Mouse (Mus musculus): ENCODE results near the gene Cpb2. TPM values are rescaled to one million over a fixed set of nuclear protein-coding genes. Genes with fewer than 3 reads are reported as not detected.

The Cpb2 gene
- total and polyA plus RNA-seq, 3 experiments = not detected

DNA sequence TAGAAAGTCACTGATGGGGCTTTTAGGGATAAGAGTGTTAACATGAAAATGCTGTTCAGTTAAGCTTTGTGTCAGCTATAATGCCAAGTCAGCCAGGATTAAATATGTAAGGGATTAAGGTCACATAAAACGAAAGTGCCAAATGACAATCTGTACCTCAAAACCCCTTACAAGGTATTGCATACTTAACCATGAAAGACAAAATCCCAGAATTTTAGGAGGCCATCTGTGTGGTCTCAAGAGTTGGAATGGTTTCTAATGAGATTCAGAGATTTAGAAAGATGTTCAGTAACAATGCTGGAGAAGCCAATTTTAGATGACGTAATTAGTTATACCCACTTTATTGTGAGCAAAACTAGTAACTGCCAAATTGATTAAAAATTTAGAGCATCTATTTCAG is 72.4 kb downstream of the Cpb2 start:
- no peak overlapping the region for H3K27ac ChIP-seq (ENCODE audit: control insufficient read depth, low read depth, low read length)
- H3K9ac ChIP-seq (ENCODE audit: control insufficient read depth, low read depth, low read length, poor library complexity, severe bottlenecking) = no peak overlapping the region
- H3K36me3 ChIP-seq (ENCODE audit: control insufficient read depth in 1 of 2, insufficient read depth in 2 of 2, low read length in 2 of 2) = peaks cover 0 to 19% of the 10 kb centered on the region in 2 experiments; a peak in 2 of 4 replicates
- H3K9me3 ChIP-seq (replicated peaks; ENCODE audit: insufficient read depth, low read length) = no peaks in the 10 kb centered on the region
- no peak for TF ChIP-seq JUND (IDR thresholded peaks at IDR 0.05; ENCODE audit: low read depth, low read length)
- no peak for TF ChIP-seq ETS1 (IDR thresholded peaks at IDR 0.05; ENCODE audit: low read depth, low read length)
- no peak for TF ChIP-seq ZNF384 (IDR thresholded peaks at IDR 0.05; ENCODE audit: low read depth, low read length)
- no peak for TF ChIP-seq GATA1 (IDR thresholded peaks at IDR 0.05; ENCODE audit: low read depth, low read length)
- no peak for TF ChIP-seq MEF2A (IDR thresholded peaks at IDR 0.05; ENCODE audit: extremely low read depth, insufficient replicate concordance, low read depth, low read length, poor library complexity, severe bottlenecking)
- TF ChIP-seq SIN3A (IDR thresholded peaks at IDR 0.05; ENCODE audit: low read length) = no peak
- no peak for TF ChIP-seq ZC3H11A (IDR thresholded peaks at IDR 0.05; ENCODE audit: low read depth, low read length)
- TF ChIP-seq MAZ (IDR thresholded peaks at IDR 0.05; ENCODE audit: low read depth, low read length) = no peak
- TF ChIP-seq POLR2AphosphoS5 (IDR thresholded peaks at IDR 0.05; ENCODE audit: borderline replicate concordance, low read depth, low read length) = no peak
- H3K79me2 ChIP-seq (ENCODE audit: control insufficient read depth, insufficient read depth, low read length, poor library complexity) = no peaks in the 10 kb centered on the region
- no peak overlapping the region for H3K4me3 ChIP-seq (ENCODE audit: control insufficient read depth in 1 of 2, insufficient read depth in 1 of 2, low read depth in 2 of 2, low read length in 2 of 2)
- no peaks in the 10 kb centered on the region for H3K4me1 ChIP-seq (ENCODE audit: control insufficient read depth in 1 of 2, insufficient read depth in 2 of 2, low read length in 2 of 2)
- no peaks in the 10 kb centered on the region; a peak in 1 of 4 replicates for H3K27me3 ChIP-seq (ENCODE audit: control insufficient read depth in 1 of 2, insufficient read depth in 2 of 2, low read length in 2 of 2)
- DNase-seq (ENCODE audit: low read depth, low spot score) = no peak

DNA sequence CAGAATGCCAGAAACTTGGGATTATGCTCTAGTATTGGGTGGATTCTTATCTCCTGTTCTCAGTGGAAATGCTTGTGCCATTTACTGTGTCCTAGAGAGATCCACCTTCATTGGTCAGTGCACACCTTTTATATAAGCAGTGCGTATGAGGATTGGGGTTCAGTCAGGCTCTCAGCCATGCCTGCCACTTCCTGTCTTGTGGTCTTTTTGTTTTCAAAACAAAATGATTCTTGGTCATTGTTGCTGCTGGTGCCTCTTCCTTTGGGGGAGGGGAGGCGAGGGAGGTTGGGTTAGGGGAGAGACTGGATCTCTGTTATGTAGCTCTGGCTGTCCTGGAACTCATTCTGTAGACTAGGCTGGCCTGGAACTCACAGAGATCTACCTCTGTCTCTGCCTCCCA is 76.6 kb downstream of the Cpb2 start:
- Histone ChIP-seq H3K79me2 (ENCODE audit: control insufficient read depth, insufficient read depth, low read length, poor library complexity) (no peaks in the 10 kb centered on the region), H3K4me3 (ENCODE audit: control insufficient read depth in 1 of 2, insufficient read depth in 1 of 2, low read depth in 2 of 2, low read length in 2 of 2) (no peak overlapping the region), H3K9ac (ENCODE audit: control insufficient read depth, low read depth, low read length, poor library complexity, severe bottlenecking) (no peak overlapping the region), H3K27ac (ENCODE audit: control insufficient read depth, low read depth, low read length) (no peak overlapping the region), H3K9me3 (replicated peaks; ENCODE audit: insufficient read depth, low read length) (no peaks in the 10 kb centered on the region), H3K27me3 (ENCODE audit: control insufficient read depth in 1 of 2, insufficient read depth in 2 of 2, low read length in 2 of 2) (no peaks in the 10 kb centered on the region), H3K4me1 (ENCODE audit: control insufficient read depth in 1 of 2, insufficient read depth in 2 of 2, low read length in 2 of 2) (no peaks in the 10 kb centered on the region), H3K36me3 (ENCODE audit: control insufficient read depth in 1 of 2, insufficient read depth in 2 of 2, low read length in 2 of 2) (peaks cover 0 to 11% of the 10 kb centered on the region in 2 experiments; a peak in 2 of 4 replicates)
- TF ChIP-seq ZKSCAN1 (IDR thresholded peaks at IDR 0.05; ENCODE audit: low read depth, low read length) (no peak), MXI1 (IDR thresholded peaks at IDR 0.05; ENCODE audit: low read depth, low read length) (no peak), RCOR1 (IDR thresholded peaks at IDR 0.05; ENCODE audit: low read depth, low read length) (no peak), GATA1 (IDR thresholded peaks at IDR 0.05; ENCODE audit: low read depth, low read length) (no peak), EP300 (IDR thresholded peaks at IDR 0.05; ENCODE audit: low read depth in 1 of 2, low read length in 2 of 2) (no peak), SIN3A (IDR thresholded peaks at IDR 0.05; ENCODE audit: low read length) (no peak), JUND (IDR thresholded peaks at IDR 0.05; ENCODE audit: low read depth, low read length) (no peak), TBP (IDR thresholded peaks at IDR 0.05; ENCODE audit: low read depth, low read length) (no peak), ZMIZ1 (IDR thresholded peaks at IDR 0.05; ENCODE audit: low read depth, low read length) (no peak), BHLHE40 (IDR thresholded peaks at IDR 0.05; ENCODE audit: borderline replicate concordance, low read depth, low read length) (no peak), CHD2 (IDR thresholded peaks at IDR 0.05; ENCODE audit: low read length) (no peak), NRF1 (IDR thresholded peaks at IDR 0.05; ENCODE audit: insufficient read depth, low read depth, low read length, poor library complexity, severe bottlenecking) (no peak), ETS1 (IDR thresholded peaks at IDR 0.05; ENCODE audit: low read depth, low read length) (no peak), POLR2AphosphoS5 (IDR thresholded peaks at IDR 0.05; ENCODE audit: borderline replicate concordance, low read depth, low read length) (no peak), GABPA (IDR thresholded peaks at IDR 0.05; ENCODE audit: low read depth, low read length) (no peak), ELF1 (IDR thresholded peaks at IDR 0.05; ENCODE audit: low read depth, low read length) (no peak)
- no peak for DNase-seq (ENCODE audit: low read depth, low spot score)
